Mouse (Mus musculus) midbrain, embryonic 12.5 days (tissue): Measurements from ENCODE around the gene Rtl1. TPM values are rescaled to one million over a fixed set of nuclear protein-coding genes. Genes with fewer than 3 reads are reported as not detected.

Experiments
- ATAC-seq: fragments of 200-750 bp; cut with Nextera tagmentation; 2 replicates; pipeline ENCODE4 v1.8.0; 2017; ENCODE audit warnings: low read depth, moderate TSS enrichment, moderate library complexity; ENCODE audit not compliant: low FRiP score
- H3K27ac ChIP-seq: fragments of 300-500 bp; sonication (generic); replicated peaks from 2 replicates; pipeline ENCODE4 v1.5.1; 2016; ENCODE audit warnings: mild to moderate bottlenecking
- H3K27me3 ChIP-seq: fragments of 300-500 bp; sonication (generic); 2 replicates; pipeline ENCODE4 v1.6.1; 2016; ENCODE audit warnings: mild to moderate bottlenecking
- H3K36me3 ChIP-seq: fragments of 300-500 bp; sonication (generic); 2 replicates; pipeline ENCODE4 v1.6.1; 2016
- H3K4me1 ChIP-seq: fragments of 300-500 bp; sonication (generic); 2 replicates; pipeline ENCODE4 v1.6.1; 2016
- H3K4me2 ChIP-seq: fragments of 300-500 bp; sonication (generic); replicated peaks from 2 replicates; pipeline ENCODE4 v1.6.1; 2016; ENCODE audit warnings: mild to moderate bottlenecking, moderate library complexity
- H3K4me3 ChIP-seq: fragments of 300-500 bp; sonication (generic); 2 replicates; pipeline ENCODE4 v1.5.1; 2016; ENCODE audit warnings: mild to moderate bottlenecking
- H3K9ac ChIP-seq: fragments of 300-500 bp; sonication (generic); replicated peaks from 2 replicates; pipeline ENCODE4 v1.6.1; 2016; ENCODE audit warnings: mild to moderate bottlenecking, moderate library complexity
- H3K9me3 ChIP-seq: fragments of 300-500 bp; sonication (generic); 2 replicates; pipeline ENCODE4 v1.6.1; 2016; ENCODE audit warnings: mild to moderate bottlenecking
- WGBS: fragments of 180-500 bp; shearing (Covaris S2); methylation state at CpG from one replicate; pipeline ENCODE4 v1.1.7; 2016; 5-methylcytosine and 5-hydroxymethylcytosine counted together
- microRNA counts: library from miRNA; unstranded; fragments of <30 nt; microRNA quantifications from one replicate; lab custom pipeline; 2017
- microRNA-seq: library from miRNA; unstranded; fragments of <30 nt; microRNA quantifications from one replicate; pipeline ENCODE4, GENCODE M21; 2017
- polyA plus RNA-seq: library from polyadenylated mRNA; unstranded; fragments of >200 nt; fragmentation: Nextera tagmentation; extraction: Ambion mirVana; gene quantifications from 2 replicates; pipeline ENCODE4 v1.2.1, GENCODE M21; 2016

The Rtl1 gene
- polyA plus RNA-seq, 1 experiment from 2014 or later = 1.2 TPM

DNA sequence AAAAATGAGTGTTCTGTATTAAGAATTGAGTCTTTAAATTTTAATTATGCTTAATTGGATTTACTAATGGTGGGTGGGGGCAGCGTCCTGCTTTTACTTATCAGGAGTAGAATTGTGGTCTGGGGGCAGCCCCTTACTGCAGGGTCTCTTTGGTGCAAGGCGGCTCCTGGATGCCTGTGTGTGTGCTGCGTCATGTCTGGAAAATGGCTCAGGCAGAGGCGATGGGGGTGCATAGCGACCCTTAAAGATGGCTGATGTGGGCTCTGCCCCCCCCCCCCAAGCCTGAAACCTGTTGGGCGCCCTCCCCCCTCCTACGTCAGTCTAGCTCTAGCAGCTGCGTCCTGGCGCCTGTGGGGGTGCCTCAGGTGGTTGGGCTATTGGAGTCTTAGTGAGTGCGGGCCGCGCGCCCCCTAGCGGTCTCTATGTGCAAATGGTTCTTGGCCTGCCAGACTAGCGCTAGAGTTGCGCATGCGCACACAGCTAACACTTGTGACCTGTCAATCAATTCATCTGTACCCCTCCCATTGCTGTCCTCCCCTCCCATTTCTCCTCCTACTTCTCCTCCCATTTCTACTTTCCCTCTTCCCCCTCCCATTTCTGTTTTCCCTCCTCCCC is 57.4 kb downstream of the Rtl1 start:
- Histone ChIP-seq H3K4me3 (peak overlapping the region; percentile 48), H3K36me3 (0 out of 2 replicates have a peak, but pooled peaks cover 7% of the 10 kb centered on the region), H3K27me3 (peaks cover 10% of the 10 kb centered on the region), H3K9ac (no peak overlapping the region), H3K27ac (no peak overlapping the region), H3K4me1 (peaks cover 23% of the 10 kb centered on the region), H3K9me3 (peaks cover 45% of the 10 kb centered on the region), H3K4me2 (peak overlapping the region; percentile 50; the same call in 1 of the 2 replicates)
- WGBS = 41% methylated on average over 17 of the region's 17 CpGs
- no peak for ATAC-seq

- Histone ChIP-seq H3K4me3 (peak overlapping the region; percentile 48), H3K4me1 (peaks cover 17% of the 10 kb centered on the region), H3K36me3 (0 out of 2 replicates have a peak, but pooled peaks cover 7% of the 10 kb centered on the region), H3K9ac (peak overlapping the region; percentile 67), H3K27me3 (peaks cover 10% of the 10 kb centered on the region), H3K4me2 (peak overlapping the region; percentile 50), H3K27ac (0 out of 2 replicates have a peak overlapping the region, but pooled peaks have one; percentile 4), H3K9me3 (peaks cover 52% of the 10 kb centered on the region)
- WGBS = 32% methylated on average over 14 of the region's 14 CpGs
- no peak for ATAC-seq
Measured at GRCm38 (mm10) chr12:109542011-109542410, 58.1 kb downstream of the Rtl1 start.

GRCm38 (mm10) chr12:109541540-109541899 is 58.6 kb downstream of the Rtl1 start:
- H3K9me3 ChIP-seq = peaks cover 53% of the 10 kb centered on the region
- ATAC-seq = no peak
- H3K27me3 ChIP-seq = peaks cover 10% of the 10 kb centered on the region
- H3K36me3 ChIP-seq = 0 out of 2 replicates have a peak, but pooled peaks cover 2% of the 10 kb centered on the region
- H3K4me3 ChIP-seq = peak overlapping the region; percentile 48
- peak overlapping the region; percentile 50 for H3K4me2 ChIP-seq
- H3K4me1 ChIP-seq = peaks cover 12% of the 10 kb centered on the region
- H3K27ac ChIP-seq = 0 out of 2 replicates have a peak overlapping the region, but pooled peaks have one; percentile 4
- peak overlapping the region; percentile 67 for H3K9ac ChIP-seq
- 33% methylated on average over 16 of the region's 16 CpGs for WGBS

GRCm38 (mm10) chr12:109540739-109541539 is 59.2 kb downstream of the Rtl1 start:
- Histone ChIP-seq H3K27ac (0 out of 2 replicates have a peak overlapping the region, but pooled peaks have one; percentile 4), H3K9ac (peak overlapping the region; percentile 67), H3K27me3 (peaks cover 10% of the 10 kb centered on the region), H3K9me3 (peaks cover 53% of the 10 kb centered on the region), H3K4me3 (peak overlapping the region; percentile 48), H3K36me3 (no peaks in the 10 kb centered on the region), H3K4me2 (peak overlapping the region; percentile 50), H3K4me1 (peaks cover 6% of the 10 kb centered on the region)
- WGBS = 48% methylated on average over 30 of the region's 30 CpGs
- ATAC-seq = peak; percentile 66; the same call in 1 of the 2 replicates

DNA sequence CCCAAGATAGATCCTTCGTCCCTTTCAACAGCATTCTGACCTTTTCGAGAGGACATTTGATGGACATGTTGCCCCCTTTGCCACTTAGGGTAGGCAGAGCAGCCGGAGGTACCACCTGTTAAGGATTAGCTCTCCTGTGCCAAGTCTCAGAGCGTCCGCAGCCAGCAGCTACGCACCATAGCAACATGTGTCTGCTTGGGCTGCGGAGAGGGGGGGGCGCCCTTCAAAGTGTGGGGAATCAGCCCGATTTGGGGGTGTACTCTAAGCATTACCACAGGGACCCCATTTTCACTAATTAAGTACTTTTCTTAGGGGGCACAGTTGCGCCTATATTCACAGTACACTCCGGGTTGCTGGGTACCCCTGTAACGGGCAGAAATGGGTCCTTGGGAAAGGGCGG is 60.2 kb downstream of the Rtl1 start:
- no peaks in the 10 kb centered on the region for H3K4me1 ChIP-seq
- H3K9me3 ChIP-seq = peaks cover 53% of the 10 kb centered on the region
- 52% methylated on average over 13 of the region's 13 CpGs for WGBS
- no peak overlapping the region for H3K27ac ChIP-seq
- peak overlapping the region; percentile 50 for H3K4me2 ChIP-seq
- H3K9ac ChIP-seq = no peak overlapping the region
- no peak for ATAC-seq
- peak overlapping the region; percentile 48 for H3K4me3 ChIP-seq
- peaks cover 10% of the 10 kb centered on the region for H3K27me3 ChIP-seq
- H3K36me3 ChIP-seq = no peaks in the 10 kb centered on the region

MicroRNAs within 50 kb of the gene (microRNA counts, 519-probe panel; counts per million panel counts)
- microRNA mmu-miR-1188 (lab: Ali Mortazavi, UCI) = not detected
- 5,636 counts per million, percentile 55 among the panel's probes with 10 or more counts for microRNA mmu-miR-127 (lab: Ali Mortazavi, UCI)
- 6,870 counts per million, percentile 72 among the panel's probes with 10 or more counts for microRNA mmu-miR-136 (lab: Ali Mortazavi, UCI)
- not detected for microRNA mmu-miR-1906 (lab: Ali Mortazavi, UCI)
- microRNA mmu-miR-337-3p (lab: Ali Mortazavi, UCI) = not detected
- not detected for microRNA mmu-miR-337-5p (lab: Ali Mortazavi, UCI)
- microRNA mmu-miR-341 (lab: Ali Mortazavi, UCI) = not detected
- not detected for microRNA mmu-miR-370 (lab: Ali Mortazavi, UCI)
- 5,855 counts per million, percentile 58 among the panel's probes with 10 or more counts for microRNA mmu-miR-431 (lab: Ali Mortazavi, UCI)
- not detected for microRNA mmu-miR-432 (lab: Ali Mortazavi, UCI)
- microRNA mmu-miR-433 (lab: Ali Mortazavi, UCI) = 6,595 counts per million, percentile 71 among the panel's probes with 10 or more counts
- microRNA mmu-miR-434-3p (lab: Ali Mortazavi, UCI) = 5,978 counts per million, percentile 62 among the panel's probes with 10 or more counts
- microRNA mmu-miR-434-5p (lab: Ali Mortazavi, UCI) = 4,758 counts per million, percentile 38 among the panel's probes with 10 or more counts
- not detected for microRNA mmu-miR-493 (lab: Ali Mortazavi, UCI)
- not detected for microRNA mmu-miR-540-3p (lab: Ali Mortazavi, UCI)
- microRNA mmu-miR-540-5p (lab: Ali Mortazavi, UCI) = not detected
- not detected for microRNA mmu-miR-665 (lab: Ali Mortazavi, UCI)
- not detected for microRNA mmu-miR-673-3p (lab: Ali Mortazavi, UCI)
- microRNA mmu-miR-673-5p (lab: Ali Mortazavi, UCI) = not detected
- microRNA mmu-miR-770-3p (lab: Ali Mortazavi, UCI) = not detected
- not detected for microRNA mmu-miR-770-5p (lab: Ali Mortazavi, UCI)

Small RNAs within 50 kb of the gene (microRNA-seq; reads per million reads assigned to microRNA genes)
- gene Gm23912 = not detected
- 10.7 reads per million, percentile 27 among the genes with 10 or more reads in this experiment for gene Mir1188
- 7,113 reads per million, percentile 93 among the genes with 10 or more reads in this experiment for gene Mir127
- gene Mir136 = not detected
- gene Mir1906-1 = not detected
- 3.5 reads per million, percentile 12 among the genes with 10 or more reads in this experiment for gene Mir3070a
- gene Mir3070b = 0.93 reads per million
- not detected for gene Mir3071
- 0.70 reads per million for gene Mir337
- gene Mir341 = 993 reads per million, percentile 78 among the genes with 10 or more reads in this experiment
- not detected for gene Mir3544
- gene Mir370 = 915 reads per million, percentile 77 among the genes with 10 or more reads in this experiment
- gene Mir431 = 6,307 reads per million, percentile 92 among the genes with 10 or more reads in this experiment
- gene Mir432 = not detected
- 1,146 reads per million, percentile 79 among the genes with 10 or more reads in this experiment for gene Mir433
- gene Mir434 = 1,326 reads per million, percentile 81 among the genes with 10 or more reads in this experiment
- gene Mir493 = 110 reads per million, percentile 52 among the genes with 10 or more reads in this experiment
- 721 reads per million, percentile 74 among the genes with 10 or more reads in this experiment for gene Mir540
- gene Mir665 = 615 reads per million, percentile 73 among the genes with 10 or more reads in this experiment
- 162 reads per million, percentile 59 among the genes with 10 or more reads in this experiment for gene Mir673
- 374 reads per million, percentile 67 among the genes with 10 or more reads in this experiment for gene Mir770

Other genes with a start within 250 kb of the Rtl1 start
- gene Dlk1, start 147.5 kb downstream of the Rtl1 start, polyA plus RNA-seq = 87.5 and 95.9 TPM in 2 replicates